Mouse (Mus musculus) left cerebral cortex, adult 8-10 months (tissue): Measurements from ENCODE around the gene Cklf. TPM values are rescaled to one million over a fixed set of nuclear protein-coding genes. Genes with fewer than 3 reads are reported as not detected.

Experiments
- DNase-seq, 2 experiments: peaks; one replicate each; pipeline ENCODE4 v3.0.0; 2022; ENCODE audit warnings: low spot score in 2 of 2
- total RNA-seq, 4 experiments: library from RNA; stranded (reverse); gene quantifications; 2 replicates each; pipeline ENCODE4 v1.2.4; 2022

The Cklf gene
- total RNA-seq, result 1 to 10 TPM; 3.7 to 7.9 (median 5.2) TPM

- peak; percentile 62 for DNase-seq
Measured at GRCm38 (mm10) chr8:104250439-104251367, at the start of gene Cklf. Gene Cklf (plus strand): TSS chr8:104250861.

GRCm38 (mm10) chr8:104201622-104202021 lies 49.0 kb upstream of the Cklf start:
- no peak for DNase-seq

GRCm38 (mm10) chr8:104202320-104202719 lies 48.3 kb upstream of the Cklf start:
- no peak for DNase-seq

GRCm38 (mm10) chr8:104205292-104205691 lies 45.4 kb upstream of the Cklf start:
- no peak for DNase-seq

- DNase-seq, result no peak
Measured at GRCm38 (mm10) chr8:104217601-104218000, 33.1 kb upstream of the Cklf start.

- peak in 1 of 2 experiments; percentile 31 for DNase-seq
Measured at GRCm38 (mm10) chr8:104219079-104219478, 31.6 kb upstream of the Cklf start.

- DNase-seq, result peak; percentile 50 to 70
Measured at GRCm38 (mm10) chr8:104219806-104220205, 30.9 kb upstream of the Cklf start.

- DNase-seq, result no peak
Measured at GRCm38 (mm10) chr8:104227048-104227447, 23.6 kb upstream of the Cklf start.

GRCm38 (mm10) chr8:104230377-104230776 lies 20.3 kb upstream of the Cklf start:
- no peak for DNase-seq

GRCm38 (mm10) chr8:104232039-104232438 lies 18.6 kb upstream of the Cklf start:
- no peak for DNase-seq

- no peak for DNase-seq
Measured at GRCm38 (mm10) chr8:104232919-104233318, 17.7 kb upstream of the Cklf start.

GRCm38 (mm10) chr8:104234573-104234972 lies 16.1 kb upstream of the Cklf start:
- no peak for DNase-seq

- no peak for DNase-seq
Measured at GRCm38 (mm10) chr8:104239418-104239861, 11.2 kb upstream of the Cklf start.

- DNase-seq, result no peak
Measured at GRCm38 (mm10) chr8:104242038-104242644, 8.5 kb upstream of the Cklf start.

- no peak for DNase-seq
Measured at GRCm38 (mm10) chr8:104246621-104247020, 4.0 kb upstream of the Cklf start.

- no peak for DNase-seq
Measured at GRCm38 (mm10) chr8:104247054-104247907, 3.4 kb upstream of the Cklf start.

GRCm38 (mm10) chr8:104247908-104248275 lies 2.8 kb upstream of the Cklf start:
- no peak for DNase-seq

GRCm38 (mm10) chr8:104248276-104248675 lies 2.4 kb upstream of the Cklf start, which contains the start of gene Tk2:
Gene Tk2 (minus strand): TSS chr8:104248558.
- DNase-seq, result peak; percentile 57 to 65

- no peak for DNase-seq
Measured at GRCm38 (mm10) chr8:104249442-104249996, 1.1 kb upstream of the Cklf start.

- no peak for DNase-seq
Measured at GRCm38 (mm10) chr8:104251461-104251860, 800 bp downstream of the Cklf start.

- no peak for DNase-seq
Measured at GRCm38 (mm10) chr8:104253016-104253415, 2.4 kb downstream of the Cklf start.
